Mouse (Mus musculus) Muller cell, postnatal 12 days (primary cell): Measurements from ENCODE around the gene Sgpl1.

Experiments used
- DNase-seq: peaks from one replicate; pipeline ENCODE4 v3.0.0-alpha.2; 2015; ENCODE audit errors: inconsistent ontology term

Gene Sgpl1

GRCm38 (mm10) chr10:61147157-61148040 is at the start of gene Sgpl1:
Sgpl1 (minus strand) TSS chr10:61147703.
- DNase-seq = peak; percentile 99

- no peak for DNase-seq
Measured at GRCm38 (mm10) chr10:61195718-61196291, 48.3 kb upstream of the Sgpl1 start.

GRCm38 (mm10) chr10:61195216-61195615 is 47.7 kb upstream of the Sgpl1 start:
- DNase-seq = no peak

GRCm38 (mm10) chr10:61194611-61195010 is 47.1 kb upstream of the Sgpl1 start:
- DNase-seq = no peak

GRCm38 (mm10) chr10:61188010-61188409 is 40.5 kb upstream of the Sgpl1 start:
- no peak for DNase-seq

GRCm38 (mm10) chr10:61187001-61187400 is 39.5 kb upstream of the Sgpl1 start:
- no peak for DNase-seq

GRCm38 (mm10) chr10:61179927-61180326 is 32.4 kb upstream of the Sgpl1 start:
- no peak for DNase-seq

- DNase-seq = no peak
Measured at GRCm38 (mm10) chr10:61178687-61179086, 31.2 kb upstream of the Sgpl1 start.

- no peak for DNase-seq
Measured at GRCm38 (mm10) chr10:61177751-61178150, 30.2 kb upstream of the Sgpl1 start.

- no peak for DNase-seq
Measured at GRCm38 (mm10) chr10:61176221-61176790, 28.8 kb upstream of the Sgpl1 start.

GRCm38 (mm10) chr10:61175442-61176204 is 28.1 kb upstream of the Sgpl1 start:
- DNase-seq = peak; percentile 69

- DNase-seq = no peak
Measured at GRCm38 (mm10) chr10:61174711-61175441, 27.4 kb upstream of the Sgpl1 start.

GRCm38 (mm10) chr10:61172496-61172895 is 25.0 kb upstream of the Sgpl1 start:
- DNase-seq = no peak

GRCm38 (mm10) chr10:61171654-61172053 is 24.2 kb upstream of the Sgpl1 start, which contains the start of gene Tbata:
Tbata (plus strand) TSS chr10:61171954.
- DNase-seq = no peak

GRCm38 (mm10) chr10:61168393-61168792 is 20.9 kb upstream of the Sgpl1 start:
- DNase-seq = no peak

- no peak for DNase-seq
Measured at GRCm38 (mm10) chr10:61167333-61168096, 20.0 kb upstream of the Sgpl1 start.

- DNase-seq = no peak
Measured at GRCm38 (mm10) chr10:61162366-61162765, 14.9 kb upstream of the Sgpl1 start.

GRCm38 (mm10) chr10:61160671-61161070 is 13.2 kb upstream of the Sgpl1 start:
- DNase-seq = no peak

- DNase-seq = no peak
Measured at GRCm38 (mm10) chr10:61160089-61160488, 12.6 kb upstream of the Sgpl1 start.

GRCm38 (mm10) chr10:61158594-61158993 is 11.1 kb upstream of the Sgpl1 start:
- DNase-seq = no peak

- DNase-seq = no peak
Measured at GRCm38 (mm10) chr10:61156453-61156852, 8.9 kb upstream of the Sgpl1 start.
